Mouse (Mus musculus) MEL (cell line): ENCODE measurements around the gene Lce3b. TPM values are rescaled to one million over a fixed set of nuclear protein-coding genes. Genes with fewer than 3 reads are reported as not detected.
A peak's percentile ranks its signal among the peaks of the same experiment; 100 is the strongest.

Experiments
- DNase-seq: peaks from one replicate; pipeline ENCODE4 v3.0.0; 2011; ENCODE audit warnings: low read depth, low spot score
- H3K27ac ChIP-seq: 2 replicates; pipeline ENCODE4 v1.5.1; 2012; ENCODE audit warnings: low read depth, mild to moderate bottlenecking, control low read depth, low read length, moderate library complexity; ENCODE audit not compliant: control insufficient read depth
- H3K27me3 ChIP-seq, 2 experiments: fragments of 150-350 bp in 1 of 2; sonication (generic) in 1 of 2; 2 replicates each; pipeline ENCODE4 v1.6.1; 2012; ENCODE audit warnings: low read length in 2 of 2, mild to moderate bottlenecking in 2 of 2, improper control_type of control experiment in 1 of 2, moderate library complexity in 1 of 2; ENCODE audit not compliant: insufficient read depth in 2 of 2, control insufficient read depth in 1 of 2
- H3K36me3 ChIP-seq, 2 experiments: 2 replicates each; pipeline ENCODE4 v1.6.1; 2012 to 2014; ENCODE audit warnings: low read length in 2 of 2, improper control_type of control experiment in 1 of 2, inconsistent platforms in 1 of 2, mild to moderate bottlenecking in 1 of 2; ENCODE audit not compliant: insufficient read depth in 2 of 2, control insufficient read depth in 1 of 2
- H3K4me1 ChIP-seq, 2 experiments: fragments of 150-350 bp in 1 of 2; sonication (generic) in 1 of 2; 2 replicates each; pipeline ENCODE4 v1.6.1; 2012; ENCODE audit warnings: low read length in 2 of 2, improper control_type of control experiment in 1 of 2, mild to moderate bottlenecking in 1 of 2; ENCODE audit not compliant: insufficient read depth in 2 of 2, control insufficient read depth in 1 of 2
- H3K4me3 ChIP-seq, 2 experiments: fragments of 150-350 bp in 1 of 2; sonication (generic) in 1 of 2; 2 replicates each; pipeline ENCODE4 v1.5.1; 2012; ENCODE audit warnings: low read depth in 2 of 2, low read length in 2 of 2, mild to moderate bottlenecking in 2 of 2, moderate library complexity in 2 of 2, control low read depth in 1 of 2, improper control_type of control experiment in 1 of 2; ENCODE audit not compliant: control insufficient read depth in 1 of 2, insufficient read depth in 1 of 2
- H3K79me2 ChIP-seq: 2 replicates; pipeline ENCODE4 v1.6.1; 2012; ENCODE audit warnings: mild to moderate bottlenecking, low read length, moderate library complexity; ENCODE audit not compliant: control insufficient read depth, poor library complexity, insufficient read depth
- H3K9ac ChIP-seq: 2 replicates; pipeline ENCODE4 v1.6.1; 2012; ENCODE audit warnings: low read depth, mild to moderate bottlenecking, control low read depth, low read length, moderate library complexity; ENCODE audit not compliant: control insufficient read depth, poor library complexity, severe bottlenecking
- H3K9me3 ChIP-seq: fragments of 150-350 bp; sonication (generic); replicated peaks from 2 replicates; pipeline ENCODE4 v1.6.1; 2012; ENCODE audit warnings: mild to moderate bottlenecking, low read length, improper control_type of control experiment, moderate library complexity; ENCODE audit not compliant: insufficient read depth
- BHLHE40 ChIP-seq: IDR thresholded peaks from 2 replicates; pipeline ENCODE4 v1.6.1; 2012; ENCODE audit warnings: low read depth, mild to moderate bottlenecking, inconsistent platforms, low read length, improper control_type of control experiment, borderline replicate concordance
- CHD1 ChIP-seq: IDR thresholded peaks from 2 replicates; pipeline ENCODE4 v1.6.1; 2012; ENCODE audit warnings: low read depth, mild to moderate bottlenecking, inconsistent platforms, low read length, improper control_type of control experiment
- CHD2 ChIP-seq: IDR thresholded peaks from 2 replicates; pipeline ENCODE4 v1.6.1; 2011; ENCODE audit warnings: low read length, improper control_type of control experiment
- CTCF ChIP-seq, 3 experiments: IDR thresholded peaks in 2 of 3; conservative IDR thresholded peaks in 1 of 3; 2 replicates each; pipeline ENCODE4 v1.5.1; 2011 to 2012; ENCODE audit warnings: low read length in 3 of 3, low read depth in 2 of 3, mild to moderate bottlenecking in 2 of 3, improper control_type of control experiment in 1 of 3, inconsistent platforms in 1 of 3, mixed read lengths in 1 of 3, moderate library complexity in 1 of 3; ENCODE audit not compliant: control insufficient read depth in 1 of 3, insufficient read depth in 1 of 3, poor library complexity in 1 of 3, severe bottlenecking in 1 of 3
- E2F4 ChIP-seq: IDR thresholded peaks from 2 replicates; pipeline ENCODE4 v1.6.1; 2011; ENCODE audit warnings: low read depth, low read length, improper control_type of control experiment, borderline replicate concordance
- EP300 ChIP-seq, 2 experiments: IDR thresholded peaks; 2 replicates each; pipeline ENCODE4 v1.6.1; 2011; ENCODE audit warnings: improper control_type of control experiment in 2 of 2, low read length in 2 of 2, low read depth in 1 of 2, mild to moderate bottlenecking in 1 of 2
- MAFK ChIP-seq: IDR thresholded peaks from 2 replicates; pipeline ENCODE4 v1.6.1; 2011; ENCODE audit warnings: low read depth, mild to moderate bottlenecking, low read length, improper control_type of control experiment, borderline replicate concordance
- MAZ ChIP-seq: IDR thresholded peaks from 2 replicates; pipeline ENCODE4 v1.6.1; 2012; ENCODE audit warnings: low read depth, mild to moderate bottlenecking, inconsistent platforms, low read length, improper control_type of control experiment
- MYB ChIP-seq: IDR thresholded peaks from 2 replicates; pipeline ENCODE4 v1.6.1; 2011; ENCODE audit warnings: mild to moderate bottlenecking, low read depth, low read length, improper control_type of control experiment
- MYC ChIP-seq: IDR thresholded peaks from 2 replicates; pipeline ENCODE4 v1.6.1; 2011; ENCODE audit warnings: low read depth, mild to moderate bottlenecking, low read length, improper control_type of control experiment, moderate library complexity
- NRF1 ChIP-seq: IDR thresholded peaks from 2 replicates; pipeline ENCODE4 v1.6.1; 2014; ENCODE audit warnings: low read depth, mild to moderate bottlenecking, inconsistent platforms, low read length, improper control_type of control experiment, moderate library complexity; ENCODE audit not compliant: poor library complexity, insufficient read depth, severe bottlenecking
- POLR2A ChIP-seq, 2 experiments: IDR thresholded peaks; 2 replicates each; pipeline ENCODE4 v1.6.1; 2011 to 2012; ENCODE audit warnings: low read length in 2 of 2, mild to moderate bottlenecking in 2 of 2, control low read depth in 1 of 2, improper control_type of control experiment in 1 of 2, low read depth in 1 of 2, moderate library complexity in 1 of 2; ENCODE audit not compliant: control insufficient read depth in 1 of 2, insufficient read depth in 1 of 2, poor library complexity in 1 of 2
- POLR2AphosphoS2 ChIP-seq: IDR thresholded peaks from 2 replicates; pipeline ENCODE4 v1.6.1; 2011; ENCODE audit warnings: low read length, improper control_type of control experiment
- POLR2AphosphoS5 ChIP-seq: IDR thresholded peaks from 2 replicates; pipeline ENCODE4 v1.6.1; 2012; ENCODE audit warnings: low read depth, borderline replicate concordance, mild to moderate bottlenecking, inconsistent platforms, low read length, moderate library complexity, mixed read lengths
- RAD21 ChIP-seq: IDR thresholded peaks from 2 replicates; pipeline ENCODE4 v1.6.1; 2011; ENCODE audit warnings: mild to moderate bottlenecking, low read depth, low read length, improper control_type of control experiment
- SIN3A ChIP-seq: IDR thresholded peaks from 2 replicates; pipeline ENCODE4 v1.6.1; 2012; ENCODE audit warnings: low read length, improper control_type of control experiment, inconsistent platforms
- SMC3 ChIP-seq: IDR thresholded peaks from 2 replicates; pipeline ENCODE4 v1.6.1; 2011; ENCODE audit warnings: low read depth, low read length, improper control_type of control experiment
- UBTF ChIP-seq: IDR thresholded peaks from 2 replicates; pipeline ENCODE4 v1.6.1; 2012; ENCODE audit warnings: low read depth, mild to moderate bottlenecking, inconsistent platforms, low read length, improper control_type of control experiment, moderate library complexity, borderline replicate concordance; ENCODE audit not compliant: insufficient read depth
- USF1 ChIP-seq: IDR thresholded peaks from 2 replicates; pipeline ENCODE4 v1.6.1; 2014; ENCODE audit warnings: low read depth, mild to moderate bottlenecking, inconsistent platforms, low read length, improper control_type of control experiment, moderate library complexity
- ZKSCAN1 ChIP-seq: IDR thresholded peaks from 2 replicates; pipeline ENCODE4 v1.6.1; 2012; ENCODE audit warnings: low read depth, mild to moderate bottlenecking, inconsistent platforms, low read length, improper control_type of control experiment, moderate library complexity
- ZMIZ1 ChIP-seq: IDR thresholded peaks from 2 replicates; pipeline ENCODE4 v1.6.1; 2012; ENCODE audit warnings: low read depth, mild to moderate bottlenecking, inconsistent platforms, low read length, improper control_type of control experiment, moderate library complexity
- polyA plus RNA-seq, 2 experiments: library from polyadenylated mRNA; stranded (reverse) in 1 of 2; unstranded in 1 of 2; fragments of >175 nt in 1 of 2; fragments of >200 nt in 1 of 2; gene quantifications; 2 replicates each; pipeline versions ENCODE4 v1.2.1 to v1.2.4; 2012; ENCODE audit warnings: low replicate concordance in 2 of 2, low read depth in 1 of 2; ENCODE audit not compliant: insufficient read length in 2 of 2, insufficient read depth in 1 of 2, missing spikeins in 1 of 2
- total RNA-seq: library from RNA; depleted of rRNA; stranded (reverse); fragments of 300-350 nt; gene quantifications from 2 replicates; pipeline ENCODE4 v1.2.3, GENCODE M21; 2012

The Lce3b gene
- total and polyA plus RNA-seq, 3 experiments = not detected

DNA sequence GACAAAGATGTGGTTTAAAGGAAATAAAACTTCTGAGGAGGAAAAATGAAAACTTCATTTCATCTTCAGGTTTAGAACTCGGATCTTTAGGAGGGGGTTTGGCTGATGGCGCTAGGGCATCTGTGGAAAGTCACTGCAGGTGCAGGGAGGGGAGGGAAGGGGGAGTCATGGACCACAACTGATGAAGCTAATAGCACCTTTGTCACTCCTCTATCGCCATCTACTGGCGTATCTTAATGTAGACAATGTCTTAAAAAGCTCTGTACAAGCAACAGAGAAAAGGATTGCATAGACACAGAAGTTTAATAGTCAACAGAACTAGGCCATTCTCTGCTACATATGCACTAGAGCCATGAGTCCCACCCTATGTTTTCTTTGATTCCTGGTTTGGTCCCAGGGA lies 29.1 kb upstream of the Lce3b start:
- Histone ChIP-seq H3K27ac (no peak overlapping the region), H3K36me3 (no peaks in the 10 kb centered on the region), H3K4me1 (no peaks in the 10 kb centered on the region), H3K4me3 (no peak overlapping the region), H3K79me2 (no peaks in the 10 kb centered on the region), H3K9me3 (no peaks in the 10 kb centered on the region), H3K27me3 (no peaks in the 10 kb centered on the region; a peak in 1 of 4 replicates), H3K9ac (no peak overlapping the region)
- peak; percentile 29 for DNase-seq
- TF ChIP-seq CHD2 = no peak
- no peak for TF ChIP-seq MAFK
- peak; percentile 31 for TF ChIP-seq RAD21
- TF ChIP-seq CTCF (IDR thresholded peaks at IDR 0.05 in 2 of 3, conservative IDR thresholded peaks at IDR 0.05 in 1 of 3; ENCODE audit: control insufficient read depth in 1 of 3, insufficient read depth in 1 of 3, low read depth in 2 of 3, low read length in 3 of 3, poor library complexity in 1 of 3, severe bottlenecking in 1 of 3) = peak in 1 of 3 experiments; percentile 46; a peak in 2 of 6 replicates
- TF ChIP-seq CHD1 = no peak
- TF ChIP-seq POLR2AphosphoS2 = no peak
- TF ChIP-seq MAZ = no peak
- TF ChIP-seq USF1 = no peak
- no peak for TF ChIP-seq POLR2A (IDR thresholded peaks at IDR 0.05; ENCODE audit: control insufficient read depth in 1 of 2, insufficient read depth in 1 of 2, low read depth in 1 of 2, low read length in 2 of 2, poor library complexity in 1 of 2)
- no peak for TF ChIP-seq MYC
- no peak for TF ChIP-seq UBTF
- TF ChIP-seq SMC3 = peak; percentile 35
- TF ChIP-seq ZKSCAN1 = no peak
- TF ChIP-seq E2F4 = no peak
- TF ChIP-seq SIN3A = no peak
- no peak for TF ChIP-seq ZMIZ1
- no peak for TF ChIP-seq BHLHE40

DNA sequence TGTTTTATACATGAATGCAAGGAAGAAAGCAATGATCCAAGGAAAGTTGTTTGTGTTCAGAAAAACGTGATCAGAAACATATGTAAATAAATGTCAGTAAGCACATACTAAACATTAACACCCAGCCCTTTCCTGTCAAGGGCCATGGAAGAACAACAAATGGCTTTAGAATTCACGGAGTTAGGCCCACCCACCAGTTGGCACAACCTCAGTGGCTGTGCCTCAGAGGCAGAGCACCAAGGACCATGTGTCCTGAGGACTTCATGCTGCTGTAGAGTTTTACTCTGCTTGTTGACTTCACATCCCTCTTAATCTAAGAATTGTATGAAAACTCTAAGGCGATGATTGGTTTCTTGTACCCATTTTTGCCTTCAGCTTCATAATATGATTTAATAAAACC lies 27.6 kb upstream of the Lce3b start:
- H3K27me3 ChIP-seq = no peaks in the 10 kb centered on the region
- no peaks in the 10 kb centered on the region for H3K4me1 ChIP-seq
- no peak for TF ChIP-seq BHLHE40
- no peak for TF ChIP-seq EP300 (IDR thresholded peaks at IDR 0.05; ENCODE audit: low read depth in 1 of 2, low read length in 2 of 2)
- no peak for TF ChIP-seq POLR2AphosphoS5
- no peak for TF ChIP-seq MYB
- TF ChIP-seq POLR2A (IDR thresholded peaks at IDR 0.05; ENCODE audit: control insufficient read depth in 1 of 2, insufficient read depth in 1 of 2, low read depth in 1 of 2, low read length in 2 of 2, poor library complexity in 1 of 2) = no peak
- TF ChIP-seq SMC3 = no peak
- TF ChIP-seq NRF1 = no peak
- H3K9me3 ChIP-seq = no peaks in the 10 kb centered on the region
- no peaks in the 10 kb centered on the region for H3K79me2 ChIP-seq
- H3K9ac ChIP-seq = no peak overlapping the region
- H3K4me3 ChIP-seq = no peak overlapping the region
- no peak overlapping the region for H3K27ac ChIP-seq
- no peaks in the 10 kb centered on the region for H3K36me3 ChIP-seq
- DNase-seq = no peak
